Mouse (Mus musculus): ENCODE results near the gene Tbx15.

Gene Tbx15

DNA sequence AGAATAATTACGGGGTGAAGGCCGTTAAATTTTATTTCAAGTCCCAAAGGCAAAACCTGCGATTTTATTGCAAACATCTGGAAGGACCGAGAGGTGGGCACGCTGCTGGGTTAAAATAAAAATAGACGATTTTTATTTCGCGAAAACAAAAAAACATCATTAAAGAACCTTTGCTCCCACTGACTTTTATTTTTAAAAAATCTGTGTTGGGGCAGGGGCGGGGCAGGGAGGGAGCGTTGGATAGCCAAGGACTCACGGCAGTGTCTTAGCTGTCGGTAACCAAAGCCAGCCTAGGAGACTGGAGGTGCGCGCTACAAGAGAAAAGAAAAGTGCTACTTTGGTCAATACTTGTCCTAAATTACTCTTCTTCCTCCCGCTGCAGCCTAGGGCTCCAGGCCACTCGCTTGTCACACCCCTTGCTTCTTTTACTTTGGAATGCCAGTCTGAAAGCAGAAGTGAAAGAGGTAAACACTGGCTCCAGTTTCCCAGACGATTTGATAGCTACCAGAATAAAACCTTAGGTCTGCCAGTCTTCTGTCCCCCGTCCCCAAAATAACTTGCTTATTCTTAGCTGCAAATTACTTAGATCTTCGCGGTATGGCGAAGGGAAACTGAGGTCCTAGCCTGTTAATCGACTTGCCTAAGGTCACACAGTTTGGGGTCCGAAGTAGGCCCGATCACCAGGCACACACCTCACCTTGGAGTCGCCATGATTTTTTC lies 8.8 kb downstream of the Tbx15 start:
- no peak for ATAC-seq (ENCODE audit: low TSS enrichment)

DNA sequence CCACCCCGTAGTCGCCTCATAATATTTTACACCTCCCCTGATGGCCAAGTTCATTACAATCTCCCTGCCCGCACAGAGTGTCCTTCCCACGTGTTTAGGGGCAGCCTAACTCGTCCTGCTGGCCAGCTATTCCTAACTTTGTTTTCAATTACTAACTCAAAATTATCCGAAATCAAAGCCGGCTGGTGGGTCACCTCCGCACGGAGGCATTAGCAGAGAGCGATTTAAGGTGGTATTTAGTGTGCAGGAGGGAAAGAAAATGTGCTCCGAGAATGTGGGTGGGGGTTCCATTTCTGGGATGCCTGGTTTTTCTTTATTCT lies 9.3 kb downstream of the Tbx15 start:
- no peak for ATAC-seq (ENCODE audit: low TSS enrichment)

DNA sequence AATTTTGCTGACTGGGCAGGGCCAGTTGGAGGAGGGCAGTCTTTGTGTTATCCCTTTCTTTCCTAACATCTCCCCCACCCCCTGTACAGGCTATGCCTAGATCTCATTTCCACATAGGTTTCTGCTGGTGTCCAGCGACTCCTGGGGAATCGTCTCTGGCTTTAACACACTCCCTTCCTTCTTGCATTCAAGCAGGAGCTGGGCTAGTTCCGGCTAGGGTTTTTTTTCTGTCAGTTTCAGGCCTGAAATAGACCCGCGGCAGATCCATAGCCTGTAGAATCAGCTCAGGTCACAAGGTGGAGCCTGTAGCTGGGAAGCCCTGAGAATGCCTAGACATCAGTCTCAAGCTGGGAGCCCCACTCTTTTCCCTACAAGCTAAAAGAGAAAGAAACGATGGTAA lies 9.7 kb downstream of the Tbx15 start:
- no peak for ATAC-seq (ENCODE audit: low TSS enrichment)

DNA sequence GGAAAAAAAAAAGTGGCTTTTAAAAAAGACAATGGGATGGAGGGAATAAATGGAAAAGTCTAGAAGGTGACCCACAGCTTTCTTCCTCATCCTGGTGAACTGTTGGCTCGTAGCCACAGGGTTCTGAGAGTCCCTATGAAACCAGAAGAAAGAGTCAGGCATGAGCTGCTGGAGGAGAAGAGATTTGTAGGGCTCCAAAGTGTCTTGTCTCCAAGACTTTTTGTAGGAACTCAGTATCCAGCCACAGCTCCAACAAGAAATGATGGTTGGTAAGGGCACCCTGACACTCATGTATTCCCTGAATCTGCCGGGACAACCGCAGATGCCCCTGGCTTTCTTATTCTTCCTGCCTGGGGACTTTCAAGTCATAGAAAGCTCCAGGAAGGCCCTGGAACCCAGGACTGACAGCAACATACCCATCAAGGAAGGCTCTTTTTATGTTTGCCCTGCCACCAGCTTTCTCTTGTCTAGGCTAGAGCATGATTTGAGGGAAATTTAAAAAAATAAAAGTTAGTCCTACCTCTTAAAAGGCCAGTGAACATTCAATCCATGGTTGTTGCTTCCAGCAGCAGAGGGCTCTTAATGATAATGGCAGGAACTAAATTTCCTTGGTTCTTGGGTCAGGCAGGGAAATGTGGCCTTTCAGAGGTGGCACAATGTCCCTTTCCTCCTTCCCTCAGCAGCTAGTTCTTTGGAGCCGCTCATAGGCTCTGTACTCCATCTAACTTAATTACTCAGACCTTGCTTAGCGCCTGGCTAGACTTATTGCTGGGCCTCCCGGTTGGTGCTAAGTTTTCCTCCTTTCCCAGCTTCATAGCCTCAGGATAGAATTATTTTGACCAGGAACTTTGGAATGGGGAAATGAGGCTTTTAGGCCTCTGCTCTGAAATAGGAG lies 11.3 kb downstream of the Tbx15 start:
- ATAC-seq (ENCODE audit: low TSS enrichment): no peak

DNA sequence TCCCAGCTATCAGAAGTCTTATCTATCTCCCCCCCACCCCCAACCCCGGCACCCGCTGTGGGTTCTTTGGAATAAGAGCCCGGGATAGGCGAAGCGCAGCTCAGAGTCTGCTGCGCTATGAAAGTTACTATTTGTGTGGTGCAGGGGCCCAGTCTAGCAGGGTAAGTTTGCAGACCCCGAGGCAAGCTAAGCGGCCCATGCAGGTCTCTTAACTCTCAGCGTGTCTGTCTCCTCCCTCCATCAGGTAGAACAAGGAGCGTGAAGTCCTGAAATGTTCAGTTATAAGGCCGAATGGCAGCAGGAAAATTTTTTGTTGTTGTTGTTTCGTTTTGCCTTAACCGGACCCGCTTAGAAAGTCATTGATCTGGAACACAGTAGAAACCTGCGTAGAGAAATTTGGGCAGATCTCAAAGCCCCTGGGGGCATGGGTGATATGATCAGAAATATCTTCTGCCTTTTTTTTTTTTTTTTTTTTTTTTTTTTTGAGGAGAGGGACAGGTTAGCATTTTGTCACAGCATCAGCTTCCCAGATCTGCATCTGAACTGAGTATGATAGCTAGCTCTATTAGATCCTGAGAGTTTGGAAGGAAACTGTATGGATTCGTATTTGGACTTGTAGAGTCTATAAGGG lies 12.4 kb downstream of the Tbx15 start:
- ATAC-seq (ENCODE audit: low TSS enrichment): no peak

DNA sequence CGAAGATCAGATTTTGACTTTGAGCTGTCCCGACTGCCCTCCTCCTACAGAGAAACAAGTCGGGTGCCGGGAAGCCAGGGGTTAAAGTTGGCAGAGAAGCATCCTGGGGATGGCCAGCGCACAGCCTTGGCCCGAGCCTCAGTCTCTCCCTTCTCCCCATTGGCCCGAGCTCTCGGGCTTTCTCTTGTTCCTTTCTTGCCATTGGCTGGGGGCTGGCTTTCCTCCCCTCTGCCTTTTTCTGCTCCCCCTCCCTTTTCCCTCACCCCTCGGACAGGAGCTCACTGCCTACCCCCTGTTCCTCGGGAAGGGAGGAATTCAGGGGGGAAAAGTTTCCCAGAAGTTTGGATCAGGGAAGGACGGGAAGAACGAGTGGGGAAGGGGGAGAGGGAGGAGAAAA lies 12.9 kb downstream of the Tbx15 start:
- no peak for ATAC-seq (ENCODE audit: low TSS enrichment)

DNA sequence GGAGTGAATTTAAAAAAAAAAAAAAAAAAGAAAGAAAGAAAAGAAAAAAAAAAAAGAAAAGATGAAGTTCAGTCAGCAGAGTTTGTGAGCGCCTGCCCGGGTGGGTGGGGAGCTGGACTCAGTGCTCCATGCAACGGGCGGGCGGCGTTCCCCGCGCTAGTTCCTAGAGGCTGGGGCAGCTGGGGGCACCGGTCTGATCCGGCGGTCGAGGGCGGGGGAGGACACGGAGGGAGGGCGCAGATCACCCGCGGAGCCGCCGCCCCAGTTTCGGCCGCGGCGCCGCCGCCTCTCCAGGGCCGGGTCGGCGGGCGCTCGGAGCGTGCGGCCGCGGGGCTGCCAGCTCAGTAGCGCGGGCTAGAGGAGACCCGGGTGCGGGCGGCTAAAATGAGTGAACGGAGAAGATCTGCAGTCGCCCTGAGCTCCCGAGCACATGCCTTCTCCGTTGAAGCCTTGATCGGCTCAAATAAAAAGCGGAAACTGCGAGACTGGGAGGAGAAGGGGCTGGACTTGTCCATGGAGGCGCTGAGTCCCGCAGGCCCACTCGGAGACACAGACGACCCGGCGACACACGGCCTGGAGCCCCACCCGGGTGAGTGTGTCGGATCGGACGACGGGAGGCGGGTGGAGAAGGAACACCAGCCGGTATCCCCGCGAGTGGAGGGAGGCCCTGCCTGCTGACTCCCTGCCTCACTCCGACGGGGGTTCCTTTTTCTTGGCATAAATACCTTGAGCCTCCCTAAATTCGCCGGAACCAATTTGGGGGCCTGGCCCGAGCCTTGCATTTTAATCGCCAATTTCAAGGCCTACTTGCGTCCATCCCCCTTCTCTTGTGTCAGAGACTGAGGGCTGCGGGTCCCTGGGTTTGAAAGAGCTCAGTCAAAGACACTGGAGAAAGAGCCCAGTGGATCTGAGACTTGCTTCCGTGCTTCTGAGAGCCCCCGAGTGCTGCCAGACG lies 13.6 kb downstream of the Tbx15 start:
- no peak for ATAC-seq (ENCODE audit: low TSS enrichment)

DNA sequence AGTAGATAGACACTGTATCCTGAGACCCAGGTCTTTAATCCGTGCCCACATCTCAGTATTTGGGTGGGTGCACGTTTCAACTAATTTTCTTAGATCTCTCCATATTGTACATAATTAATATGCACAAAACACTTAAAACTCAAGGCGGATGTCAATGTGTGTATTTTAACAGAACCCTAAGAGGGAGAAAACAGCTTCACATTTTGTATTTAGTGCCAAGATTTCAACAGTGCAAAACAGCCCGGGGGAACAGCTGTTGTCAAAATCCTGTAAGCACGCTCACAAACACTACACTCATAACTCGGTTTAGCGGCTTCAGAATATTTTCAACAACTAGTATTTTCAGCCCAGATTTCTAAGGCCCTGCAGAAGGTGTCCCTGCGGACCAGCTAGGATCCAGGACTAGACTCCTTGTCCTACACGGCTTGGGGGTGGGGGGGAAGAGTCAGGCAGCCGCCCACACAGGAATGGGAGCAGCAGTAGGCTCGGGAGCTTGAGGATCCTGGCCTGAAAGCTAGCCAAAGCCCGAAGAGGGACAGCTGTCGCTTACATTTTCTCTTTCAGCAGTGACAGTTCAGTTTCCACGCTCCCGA lies 14.5 kb downstream of the Tbx15 start:
- no peak for ATAC-seq (ENCODE audit: low TSS enrichment)

DNA sequence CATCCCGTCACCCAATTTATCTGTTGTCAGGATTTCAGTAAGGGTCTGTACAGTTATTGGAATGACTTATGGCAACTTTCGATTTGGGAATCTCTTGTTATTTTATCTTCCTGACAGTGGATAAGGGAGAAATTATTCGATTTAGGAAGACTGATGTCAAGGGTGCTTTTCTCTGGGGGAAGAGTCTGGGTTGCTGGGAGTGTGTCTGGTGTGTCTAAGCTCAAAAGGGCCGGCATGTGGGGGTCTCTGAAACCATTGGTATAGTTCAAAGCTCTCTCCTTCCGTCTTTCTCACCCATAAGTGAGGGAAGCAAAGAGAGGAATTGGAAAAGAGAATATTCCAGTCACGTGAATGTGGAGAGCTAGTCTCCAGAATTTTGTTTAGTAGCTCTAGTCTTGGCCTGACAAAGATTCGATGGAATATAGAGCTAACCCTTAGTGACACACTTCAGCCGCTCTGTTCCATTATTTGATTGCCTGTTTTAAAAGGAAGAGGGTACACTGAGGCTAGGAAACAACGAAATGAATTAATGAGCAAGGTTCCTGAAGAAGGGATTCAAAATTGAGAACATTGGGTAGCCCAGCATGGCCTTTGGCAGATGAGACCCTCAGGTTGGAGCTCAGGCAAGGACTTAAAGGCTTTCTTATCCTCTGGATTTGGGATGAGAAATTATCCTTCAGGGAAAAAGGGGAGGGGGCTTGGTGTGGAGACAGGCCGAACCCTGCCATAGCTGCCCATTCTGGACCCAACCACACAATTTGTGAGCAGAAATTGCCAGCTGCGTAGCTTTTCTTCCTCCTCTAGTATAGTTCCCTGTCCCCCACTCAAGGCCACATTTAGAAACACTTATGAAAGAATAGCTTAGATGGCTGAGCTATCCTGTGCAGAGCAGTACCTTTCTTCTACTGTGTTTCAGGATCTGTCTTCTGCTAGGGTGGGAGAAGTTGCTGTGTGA lies 15.5 kb downstream of the Tbx15 start:
- no peak for ATAC-seq (ENCODE audit: low TSS enrichment)

DNA sequence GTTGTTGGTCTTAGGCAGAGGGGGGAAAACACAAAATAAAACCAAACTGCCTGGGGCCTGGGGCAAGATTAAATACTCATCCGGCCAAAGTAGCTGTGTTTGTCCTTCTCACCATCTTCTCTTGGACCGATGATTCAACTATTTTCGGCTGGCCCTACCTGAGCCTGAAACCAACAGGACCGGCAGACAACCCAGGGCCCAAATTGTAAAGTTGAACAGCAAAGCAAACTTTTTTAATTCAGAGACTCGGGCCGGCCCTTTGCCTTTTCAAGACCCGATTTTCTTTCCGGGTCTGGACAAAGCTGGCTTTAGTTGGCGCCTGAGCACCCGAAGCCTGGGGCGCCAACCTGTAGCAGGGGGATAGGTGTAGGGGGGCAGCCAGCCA lies 16.2 kb downstream of the Tbx15 start:
- ATAC-seq (ENCODE audit: low TSS enrichment): no peak

DNA sequence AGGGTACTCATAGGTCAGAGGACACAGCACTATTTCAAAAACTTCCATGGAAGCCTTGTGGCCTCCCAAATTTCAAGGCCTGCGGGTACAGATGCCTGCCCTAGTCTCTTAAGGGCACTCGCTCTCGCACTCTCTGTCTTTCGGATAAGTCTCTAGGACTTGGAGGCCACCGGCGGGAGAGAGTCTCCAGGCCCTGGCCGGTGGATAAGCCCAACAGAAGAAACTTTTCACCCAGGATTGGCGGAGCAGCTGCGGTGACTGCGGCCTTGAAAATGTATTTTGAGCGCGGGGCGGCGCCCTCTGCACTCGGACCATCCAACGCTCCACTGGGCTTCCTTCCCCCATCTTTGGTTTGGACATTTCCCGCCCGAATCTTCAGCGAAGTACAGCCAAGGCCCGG lies 16.6 kb downstream of the Tbx15 start:
- ATAC-seq (ENCODE audit: low TSS enrichment): no peak

DNA sequence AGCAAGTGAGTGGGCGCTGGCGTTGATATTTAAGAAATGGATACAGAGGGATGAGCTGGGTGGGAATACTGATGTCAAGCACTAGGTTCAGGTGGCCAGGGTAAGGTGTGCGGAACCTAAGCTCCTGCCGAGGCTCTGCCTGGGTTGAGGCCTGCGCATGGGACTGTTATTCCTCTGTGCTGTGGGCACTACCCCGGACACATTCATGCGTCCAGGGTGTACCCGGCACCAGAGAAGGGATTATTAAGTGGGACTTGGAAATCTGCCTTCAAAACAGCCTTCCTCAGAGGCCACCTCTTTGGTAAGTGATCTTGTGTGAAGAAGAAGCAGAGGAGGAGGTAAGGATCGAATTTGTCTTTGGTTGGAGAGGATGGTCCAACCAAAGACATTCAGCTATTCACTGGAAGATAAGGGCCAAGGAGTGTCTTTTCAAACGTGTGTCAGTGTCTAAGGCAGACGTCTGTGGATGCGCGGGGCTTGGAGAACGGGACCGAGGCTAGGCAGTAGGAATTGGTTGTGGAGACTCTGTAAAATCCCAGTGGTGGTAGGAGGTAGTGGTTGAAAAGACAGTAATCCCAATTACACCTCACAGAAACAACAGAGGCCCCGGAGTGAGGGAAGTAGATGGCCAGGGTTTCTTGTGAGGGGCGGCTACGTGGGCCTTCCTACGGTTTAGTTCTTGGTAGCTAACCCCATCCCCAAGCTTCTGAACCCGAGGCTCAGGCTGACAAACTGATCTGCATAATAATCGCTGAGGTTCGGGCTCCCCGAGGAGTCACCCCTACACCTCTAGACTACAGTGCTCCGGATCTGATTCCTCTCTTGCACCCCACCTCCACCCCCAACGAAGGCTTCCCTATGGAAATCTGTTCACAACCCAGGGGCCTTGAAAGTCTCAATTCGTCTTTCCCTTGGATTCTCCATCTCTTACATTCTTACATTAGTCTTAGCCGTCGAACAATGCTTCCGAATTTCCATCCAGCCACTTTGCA lies 17.7 kb downstream of the Tbx15 start:
- ATAC-seq (ENCODE audit: low TSS enrichment): no peak

DNA sequence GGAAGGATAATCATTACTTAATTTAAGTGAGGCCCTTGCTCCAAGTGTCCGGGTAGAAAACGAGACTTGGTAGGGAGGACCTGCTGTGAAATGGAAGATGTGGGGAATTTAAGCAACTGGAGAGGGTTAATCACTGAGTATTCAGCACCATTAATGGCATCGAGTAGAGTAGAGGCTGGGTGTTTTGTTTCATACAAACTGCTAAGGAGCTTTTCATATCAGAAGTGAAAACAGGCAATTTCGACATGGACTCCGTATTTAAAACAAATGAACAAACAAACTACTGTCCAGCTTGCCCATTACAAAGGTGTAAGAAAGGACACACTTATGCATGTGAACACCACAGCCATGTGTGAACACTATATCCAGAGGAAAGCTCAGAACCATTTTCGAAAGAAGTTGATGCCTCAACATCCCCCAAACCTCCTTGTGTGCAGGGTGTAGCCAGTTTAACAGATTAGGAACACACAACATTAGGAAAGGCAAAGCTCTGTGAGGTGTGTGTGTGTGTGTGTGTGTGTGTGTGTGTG lies 19.6 kb downstream of the Tbx15 start:
- no peak for ATAC-seq (ENCODE audit: low TSS enrichment)

DNA sequence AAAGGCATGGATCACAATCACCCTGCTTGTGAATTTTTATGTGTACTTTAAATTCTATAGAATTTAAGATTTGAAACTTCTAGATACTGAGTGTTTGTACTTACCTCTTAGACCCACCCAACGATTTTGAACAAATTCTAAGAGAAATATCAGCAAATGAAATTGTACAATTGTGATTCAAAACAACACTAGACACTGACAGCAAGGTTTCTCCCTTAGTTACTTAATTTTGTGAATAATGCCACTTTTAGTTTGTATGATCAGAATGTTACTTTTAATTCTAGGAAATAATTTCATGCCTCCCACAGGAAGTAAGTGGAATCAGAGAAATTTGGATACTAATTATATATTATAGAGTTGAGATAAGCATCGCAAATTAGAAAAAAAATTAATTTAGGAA lies 20.2 kb downstream of the Tbx15 start:
- no peak for ATAC-seq (ENCODE audit: low TSS enrichment)

DNA sequence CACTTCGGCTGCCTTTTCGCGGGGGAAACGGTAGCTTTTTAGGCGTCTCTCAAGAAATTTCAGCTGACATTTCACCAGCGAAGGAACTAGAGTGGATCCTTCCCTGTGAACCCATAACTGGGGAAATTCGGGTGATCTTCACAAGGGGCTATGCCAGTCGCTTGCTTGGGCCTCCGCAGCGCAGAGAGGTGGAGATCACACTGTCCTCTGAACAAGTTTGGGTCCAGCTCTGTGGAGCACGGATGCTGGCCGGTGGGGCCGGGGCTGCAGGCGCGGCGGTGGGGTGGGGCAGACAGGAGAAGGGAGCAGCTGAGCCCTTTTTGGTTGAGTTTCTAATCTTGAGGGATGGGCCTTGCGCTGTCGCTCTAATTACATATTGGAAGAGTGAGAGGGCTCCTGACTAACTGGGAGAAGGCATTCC lies 21.2 kb downstream of the Tbx15 start:
- no peak for ATAC-seq (ENCODE audit: low TSS enrichment)

DNA sequence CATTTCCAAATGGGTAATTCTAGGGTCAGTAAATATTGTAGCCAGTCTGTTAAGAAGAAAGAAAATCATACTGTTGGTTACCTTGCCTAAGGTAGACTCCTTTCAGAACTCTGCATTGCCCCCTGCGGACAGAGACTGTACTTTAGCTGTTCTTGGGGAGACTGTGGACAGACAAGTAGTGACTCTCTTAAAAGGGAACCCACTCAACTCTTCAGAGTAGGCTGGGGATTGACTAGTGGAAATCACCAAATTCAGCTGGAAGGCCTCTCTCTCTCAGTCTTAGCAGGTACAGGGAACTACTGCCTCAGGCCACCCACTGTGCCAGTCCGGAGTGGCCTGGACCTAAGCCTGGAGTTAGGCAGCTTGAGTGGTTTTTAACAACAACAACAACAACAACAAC lies 21.8 kb downstream of the Tbx15 start:
- no peak for ATAC-seq (ENCODE audit: low TSS enrichment)

DNA sequence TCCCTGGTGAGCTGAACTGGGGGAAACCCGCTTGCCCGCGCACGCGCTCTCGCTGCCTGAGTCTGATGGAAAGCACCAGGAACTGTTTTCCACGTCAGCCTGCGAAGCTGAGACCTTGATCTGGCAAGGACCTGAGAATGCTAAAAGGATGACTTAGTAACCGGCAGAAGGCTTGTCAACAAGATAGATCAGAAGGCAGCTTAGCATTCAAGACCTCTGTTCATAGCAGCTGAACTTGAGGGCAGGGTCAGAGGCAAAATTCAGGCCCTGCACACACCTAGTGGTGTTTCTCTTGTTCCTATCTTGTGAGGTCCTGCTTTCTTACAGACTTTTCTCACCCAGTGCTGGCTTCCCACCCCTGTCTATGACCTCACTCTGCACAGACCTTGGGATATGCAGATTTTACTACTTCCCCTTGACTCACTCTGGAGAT lies 23.3 kb downstream of the Tbx15 start:
- ATAC-seq (ENCODE audit: low TSS enrichment): no peak

DNA sequence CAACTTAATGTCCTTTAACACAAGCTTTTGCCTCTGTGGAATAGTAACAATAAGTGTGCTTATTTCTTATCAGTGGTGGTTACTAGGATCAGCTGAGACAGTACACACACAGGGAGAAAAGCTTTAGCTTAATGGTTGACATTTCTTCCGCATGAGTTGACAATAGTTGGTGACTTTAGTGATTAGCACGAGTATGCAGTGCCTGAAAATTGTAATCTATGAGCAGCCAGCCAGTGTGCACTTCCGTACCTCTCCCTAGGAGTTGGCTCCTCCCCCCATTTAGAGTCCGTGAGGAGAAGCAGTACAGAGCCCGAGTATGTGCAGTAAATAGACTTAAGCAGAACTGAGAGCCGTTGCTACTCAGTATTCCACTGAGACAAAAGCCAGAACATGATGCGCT lies 24.5 kb downstream of the Tbx15 start:
- no peak for ATAC-seq (ENCODE audit: low TSS enrichment)

Data from frontal cortex, adult (tissue).